Mouse (Mus musculus) activated CD4-positive, CD25-positive, alpha-beta regulatory T cell, adult 9 weeks (primary cell): ENCODE measurements around the gene Tmem198. TPM values are rescaled to one million over a fixed set of nuclear protein-coding genes. Genes with fewer than 3 reads are reported as not detected.

Source experiments
- polyA plus RNA-seq: library from polyadenylated mRNA; unstranded; fragments of 100-300 nt; shearing (Covaris generic); gene quantifications from one replicate; pipeline ENCODE4 v1.2.1, GENCODE M21; 2017

Tmem198 gene
- polyA plus RNA-seq: 0.42 TPM

GRCm38 (mm10) chr1:75478916-75479634 lies at the start of gene Tmem198, which contains the start of gene Chpf:
Gene Tmem198, plus strand, starts transcription at chr1:75479532.
Gene Chpf, minus strand, starts transcription at chr1:75479307.

GRCm38 (mm10) chr1:75435475-75436328 lies 43.6 kb upstream of the Tmem198 start, which contains the start of gene Gmppa:
Gene Gmppa, plus strand, starts transcription at chr1:75435930.

GRCm38 (mm10) chr1:75450314-75451005 lies 28.9 kb upstream of the Tmem198 start, which contains the start of gene Asic4:
Gene Asic4, plus strand, starts transcription at chr1:75450436.

GRCm38 (mm10) chr1:75505956-75506831 lies 26.9 kb downstream of the Tmem198 start, which contains the start of gene Obsl1:
Gene Obsl1, minus strand, starts transcription at chr1:75506452.

GRCm38 (mm10) chr1:75507006-75507405 lies 27.7 kb downstream of the Tmem198 start, which contains the start of gene Inha:
Gene Inha, plus strand, starts transcription at chr1:75507077.

GRCm38 (mm10) chr1:75521321-75522031 lies 42.1 kb downstream of the Tmem198 start, which contains the start of gene Stk11ip:
Gene Stk11ip, plus strand, starts transcription at chr1:75521529.

Other genes with a start within 250 kb of the Tmem198 start
- gene A630095N17Rik, start 247.4 kb upstream of the Tmem198 start, polyA plus RNA-seq: not detected
- gene Dnajb2, start 243.1 kb upstream of the Tmem198 start, polyA plus RNA-seq: 36.8 TPM
- gene Ptprn, start 215.0 kb upstream of the Tmem198 start, polyA plus RNA-seq: 0.15 TPM
- not detected for gene Resp18, start 201.1 kb upstream of the Tmem198 start, polyA plus RNA-seq
- 79.7 TPM for gene Dnpep, start 161.5 kb upstream of the Tmem198 start, polyA plus RNA-seq
- 0.12 TPM for gene Des, start 119.2 kb upstream of the Tmem198 start, polyA plus RNA-seq
- gene Speg, start 104.2 kb upstream of the Tmem198 start, polyA plus RNA-seq: 0.40 TPM
- 87.7 TPM for gene Gmppa, start 43.6 kb upstream of the Tmem198 start, polyA plus RNA-seq
- gene Asic4, start 29.1 kb upstream of the Tmem198 start, polyA plus RNA-seq: not detected
- gene Chpf, start 225 bp upstream of the Tmem198 start, polyA plus RNA-seq: 6.6 TPM
- not detected for gene Obsl1, start 26.9 kb downstream of the Tmem198 start, polyA plus RNA-seq
- gene Inha, start 27.5 kb downstream of the Tmem198 start, polyA plus RNA-seq: not detected
- 24.9 TPM for gene Stk11ip, start 42.0 kb downstream of the Tmem198 start, polyA plus RNA-seq
- gene Slc4a3, start 66.7 kb downstream of the Tmem198 start, polyA plus RNA-seq: not detected